Mouse (Mus musculus): Measurements from ENCODE around the gene Bmp8b.

DNA sequence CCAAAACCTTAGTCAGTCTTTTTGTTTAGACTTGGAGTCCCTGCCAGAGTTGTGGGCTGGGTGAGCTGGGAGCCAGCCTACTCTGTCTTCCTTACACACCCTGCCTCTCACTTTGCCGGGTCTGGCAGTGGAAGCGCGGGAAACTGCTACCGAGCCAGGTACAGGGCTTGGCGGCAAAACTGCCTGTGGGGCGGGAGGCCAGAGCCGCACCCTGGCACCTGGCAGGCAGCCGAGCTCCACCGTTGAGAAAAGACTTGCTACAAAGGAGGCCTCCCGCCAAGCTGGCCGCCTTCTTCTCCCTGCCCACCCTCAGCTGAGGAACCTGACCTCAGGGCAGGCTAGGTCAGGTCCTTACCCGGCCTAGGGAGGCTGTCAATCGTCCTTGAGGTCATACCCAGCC, 24.2 kb upstream of the Bmp8b start:
- TF ChIP-seq CTCF (IDR thresholded peaks at IDR 0.05; ENCODE audit: extremely low read depth, insufficient read depth, low read length), result no peak
- no peak for TF ChIP-seq POLR2A (IDR thresholded peaks at IDR 0.05; ENCODE audit: extremely low read depth, insufficient read depth, low read length)
